Mouse (Mus musculus) ES-Bruce4 (cell line): ENCODE results near the gene Ushbp1.

Experiments
- CTCF ChIP-seq: IDR thresholded peaks from one replicate; pipeline ENCODE4 v1.8.1; 2011; ENCODE audit warnings: low read depth, low read length
- POLR2A ChIP-seq: IDR thresholded peaks from one replicate; pipeline ENCODE4 v1.8.1; 2011; ENCODE audit warnings: low read length; ENCODE audit not compliant: insufficient read depth

DNA sequence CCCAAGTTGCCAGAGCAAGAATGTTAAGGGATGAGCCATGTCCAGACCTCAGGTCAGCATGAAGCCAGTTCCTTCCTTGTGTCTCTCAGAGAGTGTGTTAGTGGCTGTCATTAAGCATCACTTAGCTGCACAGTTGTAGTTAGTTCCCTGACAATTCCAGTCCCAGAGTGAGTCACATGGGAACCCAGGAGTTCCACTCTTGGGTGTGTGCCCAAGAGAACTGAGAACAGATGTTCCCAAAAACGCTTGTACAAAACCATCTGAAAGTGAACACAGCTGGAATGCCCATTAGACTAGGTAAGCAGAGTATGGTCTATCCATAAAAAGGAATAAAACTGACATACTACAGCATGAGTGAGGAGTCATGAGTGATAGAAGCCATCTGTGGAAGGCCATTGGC is 49.0 kb downstream of the Ushbp1 start:
- TF ChIP-seq POLR2A (no peak), CTCF (no peak)
